Mouse (Mus musculus): Measurements from ENCODE around the gene Arhgap18. TPM values are rescaled to one million over a fixed set of nuclear protein-coding genes. Genes with fewer than 3 reads are reported as not detected.

Gene Arhgap18
- polyA plus RNA-seq, 2 experiments = 14.2 to 24.3 TPM

GRCm38 (mm10) chr10:26861231-26861630 is 108.0 kb downstream of the Arhgap18 start:
- Histone ChIP-seq H3K4me2 (replicated peaks; ENCODE audit: low read depth, low read length, severe bottlenecking) (no peak overlapping the region), H3K9me3 (ENCODE audit: control insufficient read depth, low read length) (no peaks in the 10 kb centered on the region), H3K4me1 (ENCODE audit: control insufficient read depth, insufficient read depth, low read length) (no peaks in the 10 kb centered on the region), H3K9ac (ENCODE audit: low read depth, low read length, severe bottlenecking) (no peak overlapping the region), H3K36me3 (ENCODE audit: control insufficient read depth, insufficient read depth, low read length) (no peaks in the 10 kb centered on the region), H3K27ac (replicated peaks; ENCODE audit: low read depth, low read length) (no peak overlapping the region), H3K27me3 (ENCODE audit: control insufficient read depth, insufficient read depth, low read length) (no peaks in the 10 kb centered on the region), H3K4me3 (replicated peaks; ENCODE audit: low read length) (no peak overlapping the region)
- DNase-seq (ENCODE audit: low spot score) = no peak
- TF ChIP-seq POLR2A (IDR thresholded peaks at IDR 0.05; ENCODE audit: borderline replicate concordance, extremely low read depth, insufficient read depth, insufficient read length) = no peak
- ATAC-seq (ENCODE audit: low FRiP score, low read depth) = no peak

- no peaks in the 10 kb centered on the region for H3K27me3 ChIP-seq (ENCODE audit: control insufficient read depth, insufficient read depth, low read length)
- H3K27ac ChIP-seq (replicated peaks; ENCODE audit: low read depth, low read length) = no peak overlapping the region
- TF ChIP-seq POLR2A (IDR thresholded peaks at IDR 0.05; ENCODE audit: borderline replicate concordance, extremely low read depth, insufficient read depth, insufficient read length) = no peak
- no peaks in the 10 kb centered on the region for H3K9me3 ChIP-seq (ENCODE audit: control insufficient read depth, low read length)
- H3K9ac ChIP-seq (ENCODE audit: low read depth, low read length, severe bottlenecking) = no peak overlapping the region
- WGBS = 85% methylated on average over 4 of the region's 4 CpGs
- H3K4me1 ChIP-seq (ENCODE audit: control insufficient read depth, insufficient read depth, low read length) = no peaks in the 10 kb centered on the region
- no peaks in the 10 kb centered on the region for H3K36me3 ChIP-seq (ENCODE audit: control insufficient read depth, insufficient read depth, low read length)
- DNase-seq (ENCODE audit: low spot score) = no peak
- H3K4me3 ChIP-seq (replicated peaks; ENCODE audit: low read length) = no peak overlapping the region
- ATAC-seq (ENCODE audit: low FRiP score, low read depth) = no peak
- H3K4me2 ChIP-seq (replicated peaks; ENCODE audit: low read depth, low read length, severe bottlenecking) = no peak overlapping the region
These were observed 109.0 kb downstream of the Arhgap18 start for GRCm38 (mm10) chr10:26862207-26862606.

- H3K4me2 ChIP-seq (replicated peaks; ENCODE audit: low read depth, low read length, severe bottlenecking) = no peak overlapping the region
- 45% methylated on average over 1 of the region's 1 CpGs for WGBS
- no peak overlapping the region for H3K27ac ChIP-seq (replicated peaks; ENCODE audit: low read depth, low read length)
- no peaks in the 10 kb centered on the region for H3K36me3 ChIP-seq (ENCODE audit: control insufficient read depth, insufficient read depth, low read length)
- no peak for TF ChIP-seq POLR2A (IDR thresholded peaks at IDR 0.05; ENCODE audit: borderline replicate concordance, extremely low read depth, insufficient read depth, insufficient read length)
- H3K9me3 ChIP-seq (ENCODE audit: control insufficient read depth, low read length) = no peaks in the 10 kb centered on the region
- H3K27me3 ChIP-seq (ENCODE audit: control insufficient read depth, insufficient read depth, low read length) = no peaks in the 10 kb centered on the region
- ATAC-seq (ENCODE audit: low FRiP score, low read depth) = no peak
- no peak for DNase-seq (ENCODE audit: low spot score)
- no peak overlapping the region for H3K4me3 ChIP-seq (replicated peaks; ENCODE audit: low read length)
- no peak overlapping the region for H3K9ac ChIP-seq (ENCODE audit: low read depth, low read length, severe bottlenecking)
- H3K4me1 ChIP-seq (ENCODE audit: control insufficient read depth, insufficient read depth, low read length) = no peaks in the 10 kb centered on the region
These were observed 110.8 kb downstream of the Arhgap18 start for GRCm38 (mm10) chr10:26863982-26864381.

DNA sequence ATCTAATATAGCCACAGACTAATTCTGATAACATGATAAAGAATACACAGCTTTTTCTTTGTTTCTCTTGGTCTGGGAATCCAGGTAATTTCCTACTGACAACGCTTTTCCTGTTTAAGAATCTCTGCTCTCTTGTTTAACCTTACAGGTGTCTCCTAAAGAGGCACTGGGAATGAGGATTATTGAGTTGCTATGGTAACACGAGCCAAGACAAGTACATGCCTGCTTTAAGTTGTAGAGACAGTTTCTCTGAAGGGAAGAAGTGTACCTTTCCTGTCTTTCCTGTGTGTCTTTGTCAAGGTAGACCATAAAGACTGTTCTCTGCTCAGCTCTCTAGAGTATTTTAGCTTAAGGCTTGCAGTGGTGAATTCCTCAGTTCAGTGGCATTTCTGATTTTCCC is 117.6 kb downstream of the Arhgap18 start:
- ATAC-seq (ENCODE audit: low FRiP score, low read depth) (no peak), DNase-seq (ENCODE audit: low spot score) (no peak)
- Histone ChIP-seq H3K4me3 (replicated peaks; ENCODE audit: low read length) (no peak overlapping the region), H3K27ac (replicated peaks; ENCODE audit: low read depth, low read length) (no peak overlapping the region), H3K9ac (ENCODE audit: low read depth, low read length, severe bottlenecking) (no peak overlapping the region), H3K4me2 (replicated peaks; ENCODE audit: low read depth, low read length, severe bottlenecking) (no peak overlapping the region), H3K36me3 (ENCODE audit: control insufficient read depth, insufficient read depth, low read length) (no peaks in the 10 kb centered on the region), H3K4me1 (ENCODE audit: control insufficient read depth, insufficient read depth, low read length) (no peaks in the 10 kb centered on the region), H3K9me3 (ENCODE audit: control insufficient read depth, low read length) (no peaks in the 10 kb centered on the region), H3K27me3 (ENCODE audit: control insufficient read depth, insufficient read depth, low read length) (no peaks in the 10 kb centered on the region)
- TF ChIP-seq POLR2A (IDR thresholded peaks at IDR 0.05; ENCODE audit: borderline replicate concordance, extremely low read depth, insufficient read depth, insufficient read length) = no peak
- 64% methylated on average over 2 of the region's 2 CpGs for WGBS

DNA sequence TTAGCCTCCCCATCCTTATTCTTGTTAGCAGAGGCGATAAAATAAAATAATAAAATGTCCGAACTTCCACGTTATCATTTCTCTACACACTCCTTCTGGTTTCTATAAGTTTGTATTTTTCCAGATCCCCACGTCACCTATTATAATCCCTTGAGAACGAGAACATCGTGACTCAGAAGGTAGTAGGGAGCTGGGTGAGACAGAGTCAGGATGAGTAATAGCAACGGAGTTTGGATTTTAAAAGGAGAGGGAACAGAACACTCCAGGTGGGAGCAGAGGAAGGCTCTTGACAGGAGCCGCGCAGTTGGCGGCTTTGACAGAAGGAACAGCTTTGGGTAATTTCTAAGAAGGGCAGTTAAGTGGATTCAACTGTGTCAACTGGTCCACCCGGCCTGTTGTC is 124.1 kb downstream of the Arhgap18 start:
- no peaks in the 10 kb centered on the region for H3K4me1 ChIP-seq (ENCODE audit: control insufficient read depth, insufficient read depth, low read length)
- no peak overlapping the region for H3K27ac ChIP-seq (replicated peaks; ENCODE audit: low read depth, low read length)
- no peak overlapping the region for H3K4me3 ChIP-seq (replicated peaks; ENCODE audit: low read length)
- no peak for TF ChIP-seq POLR2A (IDR thresholded peaks at IDR 0.05; ENCODE audit: borderline replicate concordance, extremely low read depth, insufficient read depth, insufficient read length)
- H3K9me3 ChIP-seq (ENCODE audit: control insufficient read depth, low read length) = no peaks in the 10 kb centered on the region
- H3K27me3 ChIP-seq (ENCODE audit: control insufficient read depth, insufficient read depth, low read length) = no peaks in the 10 kb centered on the region
- H3K36me3 ChIP-seq (ENCODE audit: control insufficient read depth, insufficient read depth, low read length) = no peaks in the 10 kb centered on the region
- ATAC-seq (ENCODE audit: low FRiP score, low read depth) (no peak), DNase-seq (ENCODE audit: low spot score) (no peak)
- H3K9ac ChIP-seq (ENCODE audit: low read depth, low read length, severe bottlenecking) = no peak overlapping the region
- WGBS = 82% methylated on average over 11 of the region's 11 CpGs
- H3K4me2 ChIP-seq (replicated peaks; ENCODE audit: low read depth, low read length, severe bottlenecking) = no peak overlapping the region

Data from limb, embryonic 14.5 days (tissue).